Mouse (Mus musculus): ENCODE measurements around the gene Flt3l.
"Not testable (repeated sequence)": the region's sequence is repeated elsewhere in the genome, so short reads cannot be mapped to it uniquely, and the experiment has no call there.

Flt3l gene
- long read RNA-seq, experiment 1, partial matches to known transcripts, result 1 of 3 reads
- long read RNA-seq, experiment 1, other reads (novel, unspliced or antisense), result 2 of 3 reads
- long read RNA-seq, experiment 2, partial matches to known transcripts, result 2 of 7 reads
- long read RNA-seq, experiment 2, other reads (novel, unspliced or antisense), result 4 of 7 reads

GRCm38 (mm10) chr7:45135993-45136567 lies at the start of gene Flt3l, which contains the start of gene Gm45713:
Gene Flt3l, minus strand, starts transcription at chr7:45136432.
Gene Gm45713, minus strand, starts transcription at chr7:45136231.
- intact Hi-C loops (cut with DNase I), result loop anchor here (1.0 kb wide), 1 partner anchor 56 kb away; no protein-coding TSS in a partner anchor

GRCm38 (mm10) chr7:45185921-45186320 lies 49.7 kb upstream of the Flt3l start:
- intact Hi-C loops (cut with DNase I), result no loop called here

- intact Hi-C loops (cut with DNase I), result no loop called here
Observed at GRCm38 (mm10) chr7:45183672-45184071, 47.4 kb upstream of the Flt3l start.

GRCm38 (mm10) chr7:45182606-45183005 lies 46.4 kb upstream of the Flt3l start:
- intact Hi-C loops (cut with DNase I), result no loop called here

GRCm38 (mm10) chr7:45182199-45182601 lies 46.0 kb upstream of the Flt3l start:
- intact Hi-C loops (cut with DNase I), result no loop called here

GRCm38 (mm10) chr7:45181540-45181939 lies 45.3 kb upstream of the Flt3l start:
- intact Hi-C loops (cut with DNase I), result no loop called here

- intact Hi-C loops (cut with DNase I), result no loop called here
Observed at GRCm38 (mm10) chr7:45180896-45181477, 44.8 kb upstream of the Flt3l start, which contains the start of gene Pth2. Gene Pth2, plus strand, starts transcription at chr7:45180995.

GRCm38 (mm10) chr7:45179469-45179868 lies 43.2 kb upstream of the Flt3l start, which contains the start of gene Gfy:
Gene Gfy, minus strand, starts transcription at chr7:45179569.
- intact Hi-C loops (cut with DNase I), result no loop called here

- intact Hi-C loops (cut with DNase I), result no loop called here
Observed at GRCm38 (mm10) chr7:45178550-45178949, 42.3 kb upstream of the Flt3l start.

- intact Hi-C loops (cut with DNase I), result no loop called here
Observed at GRCm38 (mm10) chr7:45176356-45176755, 40.1 kb upstream of the Flt3l start.

- intact Hi-C loops (cut with DNase I), result no loop called here
Observed at GRCm38 (mm10) chr7:45175929-45176328, 39.7 kb upstream of the Flt3l start.

- intact Hi-C loops (cut with DNase I), result no loop called here
Observed at GRCm38 (mm10) chr7:45175398-45175797, 39.2 kb upstream of the Flt3l start.

GRCm38 (mm10) chr7:45174567-45175280 lies 38.5 kb upstream of the Flt3l start:
- intact Hi-C loops (cut with DNase I), result no loop called here

- intact Hi-C loops (cut with DNase I), result not testable (repeated sequence)
Observed at GRCm38 (mm10) chr7:45173772-45174171, 37.5 kb upstream of the Flt3l start.

- intact Hi-C loops (cut with DNase I), result no loop called here
Observed at GRCm38 (mm10) chr7:45172974-45173373, 36.7 kb upstream of the Flt3l start.

- intact Hi-C loops (cut with DNase I), result no loop called here
Observed at GRCm38 (mm10) chr7:45169495-45169894, 33.3 kb upstream of the Flt3l start.

- intact Hi-C loops (cut with DNase I), result no loop called here
Observed at GRCm38 (mm10) chr7:45168656-45169055, 32.4 kb upstream of the Flt3l start.

- intact Hi-C loops (cut with DNase I), result no loop called here
Observed at GRCm38 (mm10) chr7:45167761-45168445, 31.7 kb upstream of the Flt3l start.

GRCm38 (mm10) chr7:45166950-45167401 lies 30.7 kb upstream of the Flt3l start:
- intact Hi-C loops (cut with DNase I), result no loop called here

- intact Hi-C loops (cut with DNase I), result no loop called here
Observed at GRCm38 (mm10) chr7:45165701-45166100, 29.5 kb upstream of the Flt3l start.

- intact Hi-C loops (cut with DNase I), result no loop called here
Observed at GRCm38 (mm10) chr7:45164833-45165232, 28.6 kb upstream of the Flt3l start.

Measured in adrenal gland (tissue).